Mouse (Mus musculus) myocyte (in vitro differentiated cells): ENCODE data around the gene Smap2. TPM values are rescaled to one million over a fixed set of nuclear protein-coding genes. Genes with fewer than 3 reads are reported as not detected.

ENCODE experiments used
- H3K27me3 ChIP-seq: one replicate; pipeline ENCODE4 v1.6.1; 2011; ENCODE audit not compliant: control insufficient read depth, insufficient read depth, insufficient read length
- H3K36me3 ChIP-seq: one replicate; pipeline ENCODE4 v1.6.1; 2011; ENCODE audit not compliant: control insufficient read depth, insufficient read depth
- H3K4me2 ChIP-seq: one replicate; pipeline ENCODE4 v1.6.1; 2011; ENCODE audit warnings: low read depth, control low read depth
- H3K4me3 ChIP-seq: one replicate; pipeline ENCODE4 v1.5.1; 2011; ENCODE audit warnings: mild to moderate bottlenecking, control low read depth, moderate library complexity
- H3K79me2 ChIP-seq: one replicate; pipeline ENCODE4 v1.6.1; 2011; ENCODE audit not compliant: control insufficient read depth, insufficient read depth
- H3ac ChIP-seq: one replicate; pipeline ENCODE4 v1.6.1; 2011; ENCODE audit not compliant: control insufficient read depth, insufficient read length
- CEBPB ChIP-seq: IDR thresholded peaks from 2 replicates; pipeline ENCODE4 v1.6.1; 2011; ENCODE audit warnings: mild to moderate bottlenecking, moderate library complexity; ENCODE audit not compliant: poor library complexity, insufficient read depth, severe bottlenecking
- E2F4 ChIP-seq: IDR thresholded peaks from one replicate; pipeline ENCODE4 v1.6.1; 2011; ENCODE audit warnings: mild to moderate bottlenecking, control low read depth, moderate library complexity; ENCODE audit not compliant: insufficient read depth
- MAX ChIP-seq: IDR thresholded peaks from one replicate; pipeline ENCODE4 v1.6.1; 2011; ENCODE audit warnings: low read depth, mild to moderate bottlenecking, control low read depth
- MYOD1 ChIP-seq, 3 experiments: IDR thresholded peaks; one replicate each; pipeline ENCODE4 v1.6.1; 2011; ENCODE audit warnings: control low read depth in 2 of 3, low read depth in 2 of 3, mild to moderate bottlenecking in 2 of 3, moderate library complexity in 1 of 3; ENCODE audit not compliant: insufficient read length in 2 of 3, control insufficient read depth in 1 of 3
- MYOG ChIP-seq, 3 experiments: IDR thresholded peaks; one replicate each; pipeline ENCODE4 v1.6.1; 2011; ENCODE audit warnings: control low read depth in 2 of 3, low read depth in 2 of 3, mild to moderate bottlenecking in 2 of 3; ENCODE audit not compliant: insufficient read length in 2 of 3, control insufficient read depth in 1 of 3, insufficient read depth in 1 of 3
- POLR2A ChIP-seq: IDR thresholded peaks from one replicate; pipeline ENCODE4 v1.6.1; 2011; ENCODE audit warnings: low read depth, mild to moderate bottlenecking, control low read depth, moderate library complexity; ENCODE audit not compliant: insufficient read length
- POLR2AphosphoS2 ChIP-seq: IDR thresholded peaks from one replicate; pipeline ENCODE4 v1.6.1; 2011; ENCODE audit warnings: low read depth, control low read depth; ENCODE audit not compliant: insufficient read length
- REST ChIP-seq: IDR thresholded peaks from one replicate; pipeline ENCODE4 v1.6.1; 2011; ENCODE audit warnings: mild to moderate bottlenecking, control low read depth, moderate library complexity; ENCODE audit not compliant: insufficient read depth, insufficient read length
- SRF ChIP-seq: IDR thresholded peaks from one replicate; pipeline ENCODE4 v1.6.1; 2011; ENCODE audit warnings: low read depth; ENCODE audit not compliant: control insufficient read depth, insufficient read length
- TCF12 ChIP-seq: IDR thresholded peaks from one replicate; pipeline ENCODE4 v1.6.1; 2011; ENCODE audit warnings: mild to moderate bottlenecking, control low read depth; ENCODE audit not compliant: poor library complexity, insufficient read depth, severe bottlenecking
- TCF3 ChIP-seq: IDR thresholded peaks from one replicate; pipeline ENCODE4 v1.6.1; 2011; ENCODE audit warnings: low read depth, control low read depth; ENCODE audit not compliant: insufficient read length
- USF1 ChIP-seq: IDR thresholded peaks from one replicate; pipeline ENCODE4 v1.6.1; 2011; ENCODE audit warnings: low read depth, mild to moderate bottlenecking, control low read depth, moderate library complexity
- polyA plus RNA-seq: library from polyadenylated mRNA; unstranded; fragments of >200 nt; fragmentation: generic; extraction: Trizol; gene quantifications from one replicate; pipeline ENCODE4 v1.2.1, GENCODE M21; 2012; ENCODE audit warnings: missing spikeins

The Smap2 gene
- polyA plus RNA-seq, 1 experiment: 31.3 TPM

GRCm38 (mm10) chr4:120986446-120986845 lies 30.6 kb downstream of the Smap2 start:
- TF ChIP-seq CEBPB (no peak), TCF12 (no peak), POLR2A (no peak), SRF (no peak), TCF3 (no peak), USF1 (no peak), POLR2AphosphoS2 (no peak), MAX (no peak), MYOG (IDR thresholded peaks at IDR 0.05; ENCODE audit: control insufficient read depth in 1 of 3, insufficient read depth in 1 of 3, insufficient read length in 2 of 3, low read depth in 2 of 3) (no peak), MYOD1 (IDR thresholded peaks at IDR 0.05; ENCODE audit: control insufficient read depth in 1 of 3, insufficient read length in 2 of 3, low read depth in 2 of 3) (no peak), REST (no peak), E2F4 (no peak)
- H3K4me2 ChIP-seq: peak overlapping the region; percentile 49
- H3K79me2 ChIP-seq: peaks cover 10% of the 10 kb centered on the region
- H3K36me3 ChIP-seq: peaks cover 18% of the 10 kb centered on the region
- no peaks in the 10 kb centered on the region for H3K27me3 ChIP-seq
- H3ac ChIP-seq: no peak overlapping the region
- no peak overlapping the region for H3K4me3 ChIP-seq

GRCm38 (mm10) chr4:120978221-120978620 lies 38.8 kb downstream of the Smap2 start:
- Histone ChIP-seq H3K27me3 (no peaks in the 10 kb centered on the region), H3ac (no peak overlapping the region), H3K79me2 (no peaks in the 10 kb centered on the region), H3K36me3 (peaks cover 35% of the 10 kb centered on the region), H3K4me3 (no peak overlapping the region), H3K4me2 (peak overlapping the region; percentile 12)
- TF ChIP-seq E2F4: no peak
- TF ChIP-seq MAX: no peak
- no peak for TF ChIP-seq POLR2AphosphoS2
- no peak for TF ChIP-seq TCF3
- no peak for TF ChIP-seq POLR2A
- TF ChIP-seq MYOD1 (IDR thresholded peaks at IDR 0.05; ENCODE audit: control insufficient read depth in 1 of 3, insufficient read length in 2 of 3, low read depth in 2 of 3): no peak
- no peak for TF ChIP-seq CEBPB
- no peak for TF ChIP-seq MYOG (IDR thresholded peaks at IDR 0.05; ENCODE audit: control insufficient read depth in 1 of 3, insufficient read depth in 1 of 3, insufficient read length in 2 of 3, low read depth in 2 of 3)
- no peak for TF ChIP-seq SRF
- no peak for TF ChIP-seq REST

- peaks cover 31% of the 10 kb centered on the region for H3K36me3 ChIP-seq
- no peaks in the 10 kb centered on the region for H3K27me3 ChIP-seq
- H3K4me3 ChIP-seq: no peak overlapping the region
- no peak overlapping the region for H3ac ChIP-seq
- H3K79me2 ChIP-seq: no peaks in the 10 kb centered on the region
- TF ChIP-seq E2F4 (no peak), USF1 (no peak), TCF12 (no peak), MYOD1 (IDR thresholded peaks at IDR 0.05; ENCODE audit: control insufficient read depth in 1 of 3, insufficient read length in 2 of 3, low read depth in 2 of 3) (no peak), POLR2AphosphoS2 (no peak), POLR2A (no peak), MAX (no peak)
- no peak overlapping the region for H3K4me2 ChIP-seq
These were observed 41.7 kb downstream of the Smap2 start for GRCm38 (mm10) chr4:120975428-120975734.

- Histone ChIP-seq H3K4me2 (no peak overlapping the region), H3K27me3 (no peaks in the 10 kb centered on the region), H3K36me3 (peaks cover 29% of the 10 kb centered on the region), H3ac (no peak overlapping the region), H3K79me2 (no peaks in the 10 kb centered on the region), H3K4me3 (no peak overlapping the region)
- no peak for TF ChIP-seq USF1
- TF ChIP-seq MYOG (IDR thresholded peaks at IDR 0.05; ENCODE audit: control insufficient read depth in 1 of 3, insufficient read depth in 1 of 3, insufficient read length in 2 of 3, low read depth in 2 of 3): no peak
- no peak for TF ChIP-seq CEBPB
- no peak for TF ChIP-seq E2F4
- TF ChIP-seq SRF: no peak
- TF ChIP-seq TCF12: no peak
- TF ChIP-seq POLR2AphosphoS2: no peak
- TF ChIP-seq MAX: no peak
- TF ChIP-seq TCF3: no peak
- no peak for TF ChIP-seq MYOD1 (IDR thresholded peaks at IDR 0.05; ENCODE audit: control insufficient read depth in 1 of 3, insufficient read length in 2 of 3, low read depth in 2 of 3)
- TF ChIP-seq POLR2A: no peak
- TF ChIP-seq REST: no peak
These were observed 42.2 kb downstream of the Smap2 start for GRCm38 (mm10) chr4:120974711-120975427.

- H3ac ChIP-seq: no peak overlapping the region
- no peak overlapping the region for H3K4me2 ChIP-seq
- H3K36me3 ChIP-seq: peaks cover 29% of the 10 kb centered on the region
- H3K4me3 ChIP-seq: no peak overlapping the region
- H3K79me2 ChIP-seq: no peaks in the 10 kb centered on the region
- no peaks in the 10 kb centered on the region for H3K27me3 ChIP-seq
- TF ChIP-seq POLR2AphosphoS2 (no peak), POLR2A (no peak), REST (no peak), TCF12 (no peak), MAX (no peak), MYOD1 (IDR thresholded peaks at IDR 0.05; ENCODE audit: control insufficient read depth in 1 of 3, insufficient read length in 2 of 3, low read depth in 2 of 3) (no peak), MYOG (IDR thresholded peaks at IDR 0.05; ENCODE audit: control insufficient read depth in 1 of 3, insufficient read depth in 1 of 3, insufficient read length in 2 of 3, low read depth in 2 of 3) (no peak), CEBPB (no peak), SRF (no peak), TCF3 (no peak), E2F4 (no peak), USF1 (no peak)
These were observed 45.2 kb downstream of the Smap2 start for GRCm38 (mm10) chr4:120971842-120972241.
